Mouse (Mus musculus): ENCODE measurements around the gene Atp6v0d1. TPM values are rescaled to one million over a fixed set of nuclear protein-coding genes. Genes with fewer than 3 reads are reported as not detected.
A peak's percentile ranks its signal among the peaks of the same experiment; 100 is the strongest.

The Atp6v0d1 gene
- total and polyA plus RNA-seq, 3 experiments, result 37.0 to 178 (median 118) TPM

DNA sequence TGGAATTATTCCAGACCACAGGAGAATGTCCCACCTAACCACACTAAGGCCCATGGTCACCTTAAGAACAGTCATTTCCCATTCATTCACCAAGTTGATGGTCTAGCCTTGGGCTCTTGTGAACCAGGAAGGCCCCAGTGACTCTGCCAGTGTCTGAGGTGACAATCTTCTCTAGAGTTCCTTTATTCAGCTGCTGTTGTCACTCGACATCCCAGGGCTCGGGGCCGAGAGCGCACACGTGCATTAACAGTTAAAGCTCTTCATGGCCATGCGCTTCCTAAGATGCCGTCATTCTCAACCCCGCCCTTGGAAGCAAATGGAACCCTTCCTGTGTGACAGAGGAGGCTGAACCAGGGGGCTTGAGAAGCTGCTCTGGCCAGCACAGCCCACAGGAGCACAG is 83.7 kb downstream of the Atp6v0d1 start:
- no peaks in the 10 kb centered on the region for H3K9me3 ChIP-seq (replicated peaks)
- no peak for TF ChIP-seq GATA2 (IDR thresholded peaks at IDR 0.05; ENCODE audit: borderline replicate concordance, low read depth, low read length)
- no peak for TF ChIP-seq POLR2AphosphoS5 (IDR thresholded peaks at IDR 0.05; ENCODE audit: insufficient replicate concordance, low read depth, low read length)
- TF ChIP-seq GATA1 (IDR thresholded peaks at IDR 0.05; ENCODE audit: borderline replicate concordance, low read length), result no peak
- no peak for TF ChIP-seq TAL1 (conservative IDR thresholded peaks at IDR 0.05; ENCODE audit: low read depth, low read length)
- no peak for TF ChIP-seq CTCF (IDR thresholded peaks at IDR 0.05; ENCODE audit: low read depth, low read length)
- no peaks in the 10 kb centered on the region for H3K4me1 ChIP-seq (ENCODE audit: insufficient read depth, low read depth, low read length)
- H3K4me3 ChIP-seq (ENCODE audit: low read depth, low read length), result no peak overlapping the region
- ATAC-seq (ENCODE audit: extremely low read depth, insufficient number of reproducible peaks, low FRiP score, poor library complexity, severe bottlenecking), result no peak
- peaks cover 30% of the 10 kb centered on the region for H3K27me3 ChIP-seq (ENCODE audit: insufficient read depth, low read length)
- no peaks in the 10 kb centered on the region for H3K36me3 ChIP-seq (replicated peaks)
- DNase-seq (ENCODE audit: low spot score), result no peak

DNA sequence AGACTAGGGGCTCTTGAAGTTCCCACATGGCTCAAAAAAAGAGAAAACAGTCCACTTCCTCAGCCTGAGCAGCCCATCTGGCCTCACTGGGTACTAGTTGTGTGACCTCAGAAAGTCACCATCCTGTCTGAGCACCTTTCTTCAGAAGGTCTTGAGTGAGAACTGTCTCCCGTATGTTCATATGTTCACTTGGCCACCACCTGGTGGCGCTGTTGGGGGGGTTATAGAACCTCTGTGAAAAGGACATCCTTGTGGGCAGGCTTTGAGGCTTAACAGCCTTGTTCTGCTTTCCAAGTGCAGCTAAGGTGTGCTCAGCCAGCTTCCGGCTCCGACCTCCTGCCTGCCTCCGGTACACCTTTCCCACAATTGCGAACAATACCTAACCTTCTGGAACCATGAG is 84.4 kb downstream of the Atp6v0d1 start:
- TF ChIP-seq POLR2AphosphoS5 (IDR thresholded peaks at IDR 0.05; ENCODE audit: insufficient replicate concordance, low read depth, low read length) (no peak), CTCF (IDR thresholded peaks at IDR 0.05; ENCODE audit: low read depth, low read length) (peak; percentile 44; the same call in 1 of the 2 replicates)
- DNase-seq (ENCODE audit: low spot score) (peak; percentile 15), ATAC-seq (ENCODE audit: extremely low read depth, insufficient number of reproducible peaks, low FRiP score, poor library complexity, severe bottlenecking) (no peak)
- Histone ChIP-seq H3K9me3 (replicated peaks) (no peaks in the 10 kb centered on the region), H3K4me1 (ENCODE audit: insufficient read depth, low read depth, low read length) (no peaks in the 10 kb centered on the region), H3K36me3 (replicated peaks) (no peaks in the 10 kb centered on the region), H3K27me3 (ENCODE audit: insufficient read depth, low read length) (peaks cover 36% of the 10 kb centered on the region), H3K4me3 (ENCODE audit: low read depth, low read length) (no peak overlapping the region)

DNA sequence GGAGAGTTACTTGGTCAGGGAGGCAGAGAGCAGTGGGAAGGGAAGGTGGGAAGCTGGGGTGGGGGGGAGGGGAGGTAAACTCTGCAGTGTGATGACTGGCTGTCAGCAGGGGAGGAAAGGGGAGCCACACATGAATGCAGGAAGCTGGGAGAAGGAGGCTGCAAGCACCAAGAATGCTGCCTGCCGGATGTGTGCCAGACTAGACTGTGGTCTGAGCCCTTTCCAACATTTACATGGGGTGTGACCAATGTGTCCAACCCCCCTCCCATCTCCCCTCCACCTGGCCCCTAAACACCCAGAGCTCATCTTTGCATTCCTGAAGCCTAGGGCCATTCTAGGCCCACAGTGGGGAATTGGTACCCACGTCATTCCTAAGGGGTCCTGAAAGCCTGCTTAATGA is 84.8 kb downstream of the Atp6v0d1 start:
- DNase-seq (ENCODE audit: low spot score) (no peak), ATAC-seq (ENCODE audit: extremely low read depth, insufficient number of reproducible peaks, low FRiP score, poor library complexity, severe bottlenecking) (no peak)
- no peaks in the 10 kb centered on the region for H3K4me1 ChIP-seq (ENCODE audit: insufficient read depth, low read depth, low read length)
- no peak overlapping the region for H3K4me3 ChIP-seq (ENCODE audit: low read depth, low read length)
- peaks cover 38% of the 10 kb centered on the region for H3K27me3 ChIP-seq (ENCODE audit: insufficient read depth, low read length)
- no peaks in the 10 kb centered on the region for H3K36me3 ChIP-seq (replicated peaks)
- TF ChIP-seq CTCF (IDR thresholded peaks at IDR 0.05; ENCODE audit: low read depth, low read length) (no peak), TAL1 (conservative IDR thresholded peaks at IDR 0.05; ENCODE audit: low read depth, low read length) (no peak), POLR2AphosphoS5 (IDR thresholded peaks at IDR 0.05; ENCODE audit: insufficient replicate concordance, low read depth, low read length) (no peak), GATA1 (IDR thresholded peaks at IDR 0.05; ENCODE audit: borderline replicate concordance, low read length) (no peak), GATA2 (IDR thresholded peaks at IDR 0.05; ENCODE audit: borderline replicate concordance, low read depth, low read length) (no peak)
- H3K9me3 ChIP-seq (replicated peaks), result no peaks in the 10 kb centered on the region

DNA sequence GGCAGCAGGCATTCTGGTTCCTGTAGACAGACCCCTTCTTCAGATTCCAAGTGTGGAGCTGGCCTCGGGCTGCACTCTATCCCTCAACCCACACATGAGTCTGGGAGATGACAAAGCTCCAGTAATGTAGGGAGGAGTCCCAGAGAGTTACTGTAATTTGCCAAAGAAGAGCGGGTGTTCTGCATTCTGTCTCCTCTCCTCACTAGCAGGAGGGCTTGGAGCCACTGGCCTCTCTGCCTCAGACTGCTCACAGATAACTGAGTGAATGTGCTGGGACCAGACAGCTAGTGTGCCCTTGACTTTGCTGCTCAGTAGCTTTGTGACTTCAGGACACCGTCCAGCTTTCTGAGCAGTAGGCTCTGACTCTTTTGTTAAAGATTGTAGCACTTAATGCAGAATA is 88.1 kb downstream of the Atp6v0d1 start:
- Histone ChIP-seq H3K4me1 (ENCODE audit: insufficient read depth, low read depth, low read length) (no peaks in the 10 kb centered on the region), H3K4me3 (ENCODE audit: low read depth, low read length) (no peak overlapping the region), H3K36me3 (replicated peaks) (no peaks in the 10 kb centered on the region), H3K9me3 (replicated peaks) (no peaks in the 10 kb centered on the region), H3K27me3 (ENCODE audit: insufficient read depth, low read length) (peaks cover 62% of the 10 kb centered on the region)
- TF ChIP-seq GATA2 (IDR thresholded peaks at IDR 0.05; ENCODE audit: borderline replicate concordance, low read depth, low read length), result no peak
- TF ChIP-seq POLR2AphosphoS5 (IDR thresholded peaks at IDR 0.05; ENCODE audit: insufficient replicate concordance, low read depth, low read length), result no peak
- no peak for TF ChIP-seq GATA1 (IDR thresholded peaks at IDR 0.05; ENCODE audit: borderline replicate concordance, low read length)
- TF ChIP-seq CTCF (IDR thresholded peaks at IDR 0.05; ENCODE audit: low read depth, low read length), result no peak
- TF ChIP-seq TAL1 (conservative IDR thresholded peaks at IDR 0.05; ENCODE audit: low read depth, low read length), result no peak
- no peak for DNase-seq (ENCODE audit: low spot score)
- ATAC-seq (ENCODE audit: extremely low read depth, insufficient number of reproducible peaks, low FRiP score, poor library complexity, severe bottlenecking), result no peak

GRCm38 (mm10) chr8:105476628-105477413 is 89.0 kb downstream of the Atp6v0d1 start:
- Histone ChIP-seq H3K36me3 (replicated peaks) (no peaks in the 10 kb centered on the region), H3K4me1 (ENCODE audit: insufficient read depth, low read depth, low read length) (no peaks in the 10 kb centered on the region), H3K4me3 (ENCODE audit: low read depth, low read length) (no peak overlapping the region), H3K27me3 (ENCODE audit: insufficient read depth, low read length) (peaks cover 68% of the 10 kb centered on the region), H3K9me3 (replicated peaks) (no peaks in the 10 kb centered on the region)
- ATAC-seq (ENCODE audit: extremely low read depth, insufficient number of reproducible peaks, low FRiP score, poor library complexity, severe bottlenecking), result no peak
- DNase-seq (ENCODE audit: low spot score), result no peak
- TF ChIP-seq GATA1 (IDR thresholded peaks at IDR 0.05; ENCODE audit: borderline replicate concordance, low read length) (no peak), CTCF (IDR thresholded peaks at IDR 0.05; ENCODE audit: low read depth, low read length) (0 out of 2 replicates have a peak, but pooled peaks have one; percentile 9), GATA2 (IDR thresholded peaks at IDR 0.05; ENCODE audit: borderline replicate concordance, low read depth, low read length) (no peak)

DNA sequence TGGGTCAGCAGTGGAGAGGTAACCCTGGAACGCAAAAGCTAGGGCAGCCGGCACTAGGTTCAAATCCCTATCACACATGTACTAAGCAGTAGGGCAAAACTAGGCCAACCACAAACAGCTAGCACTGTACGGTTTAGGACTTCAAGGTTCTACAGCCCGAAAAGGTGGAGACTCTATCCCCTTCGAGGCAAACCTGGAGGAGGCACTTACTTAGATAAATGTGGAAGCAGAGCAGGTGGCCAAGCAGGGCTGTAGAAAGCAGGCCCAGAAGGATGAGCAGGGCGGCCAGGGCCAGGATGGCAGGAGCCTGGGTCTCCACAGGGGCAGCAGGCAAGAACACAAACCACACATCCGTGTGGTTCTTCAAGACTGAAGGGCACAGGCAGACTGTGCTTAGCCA is 89.7 kb downstream of the Atp6v0d1 start:
- no peaks in the 10 kb centered on the region for H3K4me1 ChIP-seq (ENCODE audit: insufficient read depth, low read depth, low read length)
- H3K4me3 ChIP-seq (ENCODE audit: low read depth, low read length), result no peak overlapping the region
- ATAC-seq (ENCODE audit: extremely low read depth, insufficient number of reproducible peaks, low FRiP score, poor library complexity, severe bottlenecking) (no peak), DNase-seq (ENCODE audit: low spot score) (no peak)
- H3K36me3 ChIP-seq (replicated peaks), result no peaks in the 10 kb centered on the region
- peaks cover 68% of the 10 kb centered on the region for H3K27me3 ChIP-seq (ENCODE audit: insufficient read depth, low read length)
- no peak for TF ChIP-seq POLR2AphosphoS5 (IDR thresholded peaks at IDR 0.05; ENCODE audit: insufficient replicate concordance, low read depth, low read length)
- TF ChIP-seq CTCF (IDR thresholded peaks at IDR 0.05; ENCODE audit: low read depth, low read length), result no peak
- no peak for TF ChIP-seq GATA1 (IDR thresholded peaks at IDR 0.05; ENCODE audit: borderline replicate concordance, low read length)
- no peak for TF ChIP-seq GATA2 (IDR thresholded peaks at IDR 0.05; ENCODE audit: borderline replicate concordance, low read depth, low read length)
- TF ChIP-seq TAL1 (conservative IDR thresholded peaks at IDR 0.05; ENCODE audit: low read depth, low read length), result no peak
- no peaks in the 10 kb centered on the region for H3K9me3 ChIP-seq (replicated peaks)

Data from G1E (cell line).